In genomic region chr7:70733501-70733900, GRCm38 (mm10) we compare ENCODE assay signal across 25 mouse cellular contexts.
"Had no signal": no experiment of that assay in that cellular context is flagged by ENCODE, and none has a peak within 500 bp of the region (broad histone marks: within the 10 kb centered on the region; RNA-seq: fewer than 3 reads in every experiment).

No protein-coding gene starts in this region.

- H3K9me3 ChIP-seq: heart, embryonic 10.5 days; hindbrain, embryonic 10.5 days; intestine, embryonic 15.5 days; limb, embryonic 10.5 days; limb, embryonic 12.5 days; liver, embryonic 13.5 days; liver, embryonic 15.5 days had no signal

- H3K4me2 ChIP-seq: heart, embryonic 12.5 days; hindbrain, embryonic 12.5 days; hindbrain, embryonic 14.5 days; intestine, embryonic 15.5 days; limb, embryonic 12.5 days; liver, embryonic 13.5 days; liver, embryonic 15.5 days had no signal

- H3K27ac ChIP-seq: gastrocnemius, adult 2 months; heart, adult 2 months; heart, embryonic 10.5 days; hindbrain, embryonic 10.5 days; hindbrain, embryonic 12.5 days; hindbrain, embryonic 14.5 days; intestine, embryonic 15.5 days; layer of hippocampus, adult 2 months; left cerebral cortex, adult 2 months; limb, embryonic 10.5 days; limb, embryonic 12.5 days; liver, embryonic 13.5 days; liver, embryonic 15.5 days had no signal

- H3K9ac ChIP-seq: heart, embryonic 12.5 days; hindbrain, embryonic 12.5 days; hindbrain, embryonic 14.5 days; intestine, embryonic 15.5 days; limb, embryonic 12.5 days; liver, embryonic 13.5 days; liver, embryonic 15.5 days; liver, postnatal 0 days had no signal

- DNase-seq: gastrocnemius, adult 2 months; gastrocnemius, postnatal 10 days; gastrocnemius, postnatal 25 days; heart, adult 2 months; heart, postnatal 10 days; heart, postnatal 4 days; kidney, postnatal 10 days; kidney, postnatal 4 days; liver; liver, embryonic 13.5 days; liver, postnatal 0 days had no signal

- H3K4me1 ChIP-seq: heart, embryonic 12.5 days; hindbrain, embryonic 12.5 days; intestine, embryonic 15.5 days; liver, embryonic 13.5 days; liver, embryonic 15.5 days had no signal

- H3K4me3 ChIP-seq: gastrocnemius, adult 2 months; heart, adult 2 months; heart, embryonic 10.5 days; heart, embryonic 12.5 days; hindbrain, embryonic 10.5 days; hindbrain, embryonic 12.5 days; intestine, embryonic 15.5 days; layer of hippocampus, adult 2 months; left cerebral cortex, adult 2 months; limb, embryonic 10.5 days; limb, embryonic 12.5 days; liver, embryonic 13.5 days; liver, embryonic 15.5 days had no signal

- ATAC-seq: hindbrain, embryonic 16.5 days; inflammation-experienced regulatory T-cells, adult 6 months; intestine, embryonic 15.5 days; intestine, postnatal 0 days; liver, postnatal 0 days had no signal

- H3K27me3 ChIP-seq: heart, embryonic 12.5 days; hindbrain, embryonic 12.5 days; intestine, embryonic 15.5 days; limb, embryonic 12.5 days; liver, embryonic 13.5 days; liver, embryonic 15.5 days had no signal

- H3K36me3 ChIP-seq: heart, embryonic 10.5 days; heart, embryonic 12.5 days; hindbrain, embryonic 10.5 days; hindbrain, embryonic 12.5 days; intestine, embryonic 15.5 days; limb, embryonic 10.5 days; limb, embryonic 12.5 days; liver, embryonic 13.5 days; liver, embryonic 15.5 days had no signal
